Mouse (Mus musculus): Measurements from ENCODE around the gene Apoc1. TPM values are rescaled to one million over a fixed set of nuclear protein-coding genes. Genes with fewer than 3 reads are reported as not detected.

The Apoc1 gene
- not detected in 2 replicates for total RNA-seq (2012; rRNA removed)
- polyA plus RNA-seq (2012; ENCODE audit: insufficient read depth in 1 of 2, insufficient read length in 2 of 2, low read depth in 1 of 2, low replicate concordance in 2 of 2, missing spikeins in 1 of 2) = under 1 TPM in 1 of 2 experiments, not detected in 1; 0.35 TPM

- H3K27me3 ChIP-seq (ENCODE audit: control insufficient read depth in 1 of 2, insufficient read depth in 2 of 2, low read length in 2 of 2) = no peaks in the 10 kb centered on the region
- TF ChIP-seq POLR2A (IDR thresholded peaks at IDR 0.05; ENCODE audit: control insufficient read depth in 1 of 2, insufficient read depth in 1 of 2, low read depth in 1 of 2, low read length in 2 of 2, poor library complexity in 1 of 2) (no peak), SIN3A (IDR thresholded peaks at IDR 0.05; ENCODE audit: low read length) (no peak), GATA1 (IDR thresholded peaks at IDR 0.05; ENCODE audit: low read depth, low read length) (no peak), ETS1 (IDR thresholded peaks at IDR 0.05; ENCODE audit: low read depth, low read length) (no peak), MAFK (IDR thresholded peaks at IDR 0.05; ENCODE audit: borderline replicate concordance, low read depth, low read length) (no peak), CHD1 (IDR thresholded peaks at IDR 0.05; ENCODE audit: low read depth, low read length) (no peak), MAZ (IDR thresholded peaks at IDR 0.05; ENCODE audit: low read depth, low read length) (no peak), SMC3 (IDR thresholded peaks at IDR 0.05; ENCODE audit: low read depth, low read length) (no peak), MXI1 (IDR thresholded peaks at IDR 0.05; ENCODE audit: low read depth, low read length) (no peak), CTCF (IDR thresholded peaks at IDR 0.05 in 2 of 3, conservative IDR thresholded peaks at IDR 0.05 in 1 of 3; ENCODE audit: control insufficient read depth in 1 of 3, insufficient read depth in 1 of 3, low read depth in 2 of 3, low read length in 3 of 3, poor library complexity in 1 of 3, severe bottlenecking in 1 of 3) (no peak), E2F4 (IDR thresholded peaks at IDR 0.05; ENCODE audit: borderline replicate concordance, low read depth, low read length) (no peak)
- H3K36me3 ChIP-seq (ENCODE audit: control insufficient read depth in 1 of 2, insufficient read depth in 2 of 2, low read length in 2 of 2) = peaks cover 0 to 31% of the 10 kb centered on the region in 2 experiments; a peak in 2 of 4 replicates
- H3K4me3 ChIP-seq (ENCODE audit: control insufficient read depth in 1 of 2, insufficient read depth in 1 of 2, low read depth in 2 of 2, low read length in 2 of 2) = no peak within 1 kb of the TSS
- DNase-seq (ENCODE audit: low read depth, low spot score) = no peak
- no peaks in the 10 kb centered on the region for H3K79me2 ChIP-seq (ENCODE audit: control insufficient read depth, insufficient read depth, low read length, poor library complexity)
- no peak within 1 kb of the TSS for H3K9ac ChIP-seq (ENCODE audit: control insufficient read depth, low read depth, low read length, poor library complexity, severe bottlenecking)
- H3K9me3 ChIP-seq (replicated peaks; ENCODE audit: insufficient read depth, low read length) = no peaks in the 10 kb centered on the region
- H3K4me1 ChIP-seq (ENCODE audit: control insufficient read depth in 1 of 2, insufficient read depth in 2 of 2, low read length in 2 of 2) = peaks cover 14 to 34% of the 10 kb centered on the region in 2 experiments
- H3K27ac ChIP-seq (ENCODE audit: control insufficient read depth, low read depth, low read length) = no peak within 1 kb of the TSS
Measured at GRCm38 (mm10) chr7:19691873-19692865, at the start of gene Apoc1. TSS of gene Apoc1 (minus strand) at chr7:19692660.

GRCm38 (mm10) chr7:19741329-19742031, 49.0 kb upstream of the Apoc1 start:
- no peaks in the 10 kb centered on the region for H3K79me2 ChIP-seq (ENCODE audit: control insufficient read depth, insufficient read depth, low read length, poor library complexity)
- DNase-seq (ENCODE audit: low read depth, low spot score) = no peak
- no peaks in the 10 kb centered on the region for H3K27me3 ChIP-seq (ENCODE audit: control insufficient read depth in 1 of 2, insufficient read depth in 2 of 2, low read length in 2 of 2)
- no peak overlapping the region for H3K9ac ChIP-seq (ENCODE audit: control insufficient read depth, low read depth, low read length, poor library complexity, severe bottlenecking)
- TF ChIP-seq ZMIZ1 (IDR thresholded peaks at IDR 0.05; ENCODE audit: low read depth, low read length) (no peak), TAL1 (IDR thresholded peaks at IDR 0.05; ENCODE audit: low read length) (no peak), KAT2A (conservative IDR thresholded peaks at IDR 0.05; ENCODE audit: low read depth, low read length) (no peak), CHD2 (IDR thresholded peaks at IDR 0.05; ENCODE audit: low read length) (no peak), ZC3H11A (IDR thresholded peaks at IDR 0.05; ENCODE audit: low read depth, low read length) (no peak), NELFE (IDR thresholded peaks at IDR 0.05; ENCODE audit: low read depth, low read length) (no peak), JUND (IDR thresholded peaks at IDR 0.05; ENCODE audit: low read depth, low read length) (no peak), ETS1 (IDR thresholded peaks at IDR 0.05; ENCODE audit: low read depth, low read length) (no peak), MEF2A (IDR thresholded peaks at IDR 0.05; ENCODE audit: extremely low read depth, insufficient replicate concordance, low read depth, low read length, poor library complexity, severe bottlenecking) (no peak), GATA1 (IDR thresholded peaks at IDR 0.05; ENCODE audit: low read depth, low read length) (no peak), BHLHE40 (IDR thresholded peaks at IDR 0.05; ENCODE audit: borderline replicate concordance, low read depth, low read length) (no peak), MAX (IDR thresholded peaks at IDR 0.05; ENCODE audit: low read length) (no peak), RCOR1 (IDR thresholded peaks at IDR 0.05; ENCODE audit: low read depth, low read length) (no peak), CTCF (IDR thresholded peaks at IDR 0.05 in 2 of 3, conservative IDR thresholded peaks at IDR 0.05 in 1 of 3; ENCODE audit: control insufficient read depth in 1 of 3, insufficient read depth in 1 of 3, low read depth in 2 of 3, low read length in 3 of 3, poor library complexity in 1 of 3, severe bottlenecking in 1 of 3) (no peak), GABPA (IDR thresholded peaks at IDR 0.05; ENCODE audit: low read depth, low read length) (no peak), POLR2A (IDR thresholded peaks at IDR 0.05; ENCODE audit: control insufficient read depth in 1 of 2, insufficient read depth in 1 of 2, low read depth in 1 of 2, low read length in 2 of 2, poor library complexity in 1 of 2) (no peak), CHD1 (IDR thresholded peaks at IDR 0.05; ENCODE audit: low read depth, low read length) (no peak), POLR2AphosphoS5 (IDR thresholded peaks at IDR 0.05; ENCODE audit: borderline replicate concordance, low read depth, low read length) (no peak), TCF12 (IDR thresholded peaks at IDR 0.05; ENCODE audit: low read depth, low read length) (no peak)
- no peaks in the 10 kb centered on the region for H3K9me3 ChIP-seq (replicated peaks; ENCODE audit: insufficient read depth, low read length)
- H3K27ac ChIP-seq (ENCODE audit: control insufficient read depth, low read depth, low read length) = no peak overlapping the region
- H3K36me3 ChIP-seq (ENCODE audit: control insufficient read depth in 1 of 2, insufficient read depth in 2 of 2, low read length in 2 of 2) = peaks cover 0 to 8% of the 10 kb centered on the region in 2 experiments; a peak in 2 of 4 replicates
- H3K4me1 ChIP-seq (ENCODE audit: control insufficient read depth in 1 of 2, insufficient read depth in 2 of 2, low read length in 2 of 2) = peaks cover 6 to 13% of the 10 kb centered on the region in 2 experiments; a peak in 3 of 4 replicates
- H3K4me3 ChIP-seq (ENCODE audit: control insufficient read depth in 1 of 2, insufficient read depth in 1 of 2, low read depth in 2 of 2, low read length in 2 of 2) = no peak overlapping the region
